ENCODE assay signal across 14 mouse cellular contexts in genomic region chr4:104891708-104892107, GRCm38 (mm10). TPM values are rescaled to one million over a fixed set of nuclear protein-coding genes. Genes with fewer than 3 reads are reported as not detected.
A peak's percentile ranks its signal among the peaks of the same experiment; 100 is the strongest.
DNase-seq lines count a peak whose midpoint lies in the region; ATAC-seq lines count a peak whose summit lies in the region.
"Had no signal": no experiment of that assay in that cellular context is flagged by ENCODE, and none has a peak within 500 bp of the region (broad histone marks: within the 10 kb centered on the region; RNA-seq: fewer than 3 reads in every experiment).

No protein-coding gene starts in this region.

- H3K27me3 ChIP-seq in heart, embryonic 10.5 days (ENCODE audit: insufficient read depth, poor library complexity, severe bottlenecking), result peaks cover 14% of the 10 kb centered on the region; the same call in 1 of the 2 replicates
- no peaks in the 10 kb centered on the region for H3K27me3 ChIP-seq in midbrain, embryonic 15.5 days (replicated peaks)

- no peaks in the 10 kb centered on the region for H3K9me3 ChIP-seq in heart, embryonic 10.5 days
- no peaks in the 10 kb centered on the region for H3K9me3 ChIP-seq in midbrain, embryonic 15.5 days
- H3K9me3 ChIP-seq: limb, embryonic 15.5 days; neural tube, embryonic 15.5 days had no signal

- no peak overlapping the region for H3K4me2 ChIP-seq in midbrain, embryonic 15.5 days
- H3K4me2 ChIP-seq: limb, embryonic 15.5 days; neural tube, embryonic 15.5 days had no signal

- no peak overlapping the region for H3K9ac ChIP-seq in midbrain, embryonic 15.5 days
- H3K9ac ChIP-seq: limb, embryonic 15.5 days; neural tube, embryonic 15.5 days had no signal

- H3K4me1 ChIP-seq in heart, embryonic 10.5 days, result no peaks in the 10 kb centered on the region
- peaks cover 29% of the 10 kb centered on the region for H3K4me1 ChIP-seq in midbrain, embryonic 15.5 days

- DNase-seq in heart, adult 18-20 months, result peak; percentile 14 to 36
- no peak for DNase-seq in heart, embryonic 10.5 days (ENCODE audit: low spot score)
- peak; percentile 30 for DNase-seq in urinary bladder, postnatal 25 days (ENCODE audit: low spot score)
- DNase-seq in urinary bladder, postnatal 10 days (ENCODE audit: low spot score), result no peak
- peak; percentile 53 to 75 for DNase-seq in kidney, adult 8-10 months
- DNase-seq in left cerebral cortex, adult 11 months (ENCODE audit: low spot score), result no peak
- DNase-seq: gastrocnemius, postnatal 14 days; lung, postnatal 14 days had no signal

- 71% methylated on average over 7 of the region's 7 CpGs for WGBS in heart, embryonic 10.5 days
- WGBS in midbrain, embryonic 15.5 days, result 88% methylated on average over 7 of the region's 7 CpGs

- H3K36me3 ChIP-seq in heart, embryonic 10.5 days, result no peaks in the 10 kb centered on the region
- H3K36me3 ChIP-seq in midbrain, embryonic 15.5 days (replicated peaks), result no peaks in the 10 kb centered on the region
- H3K36me3 ChIP-seq: limb, embryonic 15.5 days; neural tube, embryonic 15.5 days had no signal

- no peak overlapping the region for H3K27ac ChIP-seq in heart, embryonic 10.5 days
- no peak overlapping the region for H3K27ac ChIP-seq in midbrain, embryonic 15.5 days
- H3K27ac ChIP-seq: limb, embryonic 15.5 days; neural tube, embryonic 15.5 days had no signal

- H3K4me3 ChIP-seq in heart, embryonic 10.5 days, result no peak overlapping the region
- H3K4me3 ChIP-seq in midbrain, embryonic 15.5 days, result no peak overlapping the region
- H3K4me3 ChIP-seq: limb, embryonic 15.5 days; neural tube, embryonic 15.5 days had no signal

- no peak for ATAC-seq in midbrain, embryonic 15.5 days (replicated peaks)
- ATAC-seq: CD4-positive, CD25-positive, alpha-beta regulatory T cell, adult 4 months; midbrain, embryonic 16.5 days had no signal

RNA-seq across cellular contexts. Expression of gene C8a, which starts 15.5 kb away (rescaled TPM):
- total RNA-seq in heart, adult 18-20 months (2021), result not detected
- polyA plus RNA-seq in heart, embryonic 10.5 days (2016; fragmentation: Nextera tagmentation; extraction: Ambion mirVana), result 0.14 and 1.1 TPM in 2 replicates
- polyA plus RNA-seq in midbrain, embryonic 15.5 days (2015; fragmentation: Nextera tagmentation; extraction: Ambion mirVana), result not detected in 2 replicates
- total RNA-seq: gastrocnemius, postnatal 14 days; layer of hippocampus, postnatal 14 days had no signal
- polyA plus RNA-seq: CD4-positive, CD25-positive, alpha-beta regulatory T cell, adult 4 months; midbrain, embryonic 16.5 days had no signal

RNA-seq across cellular contexts. Expression of gene Fyb2, which starts 21.5 kb away (rescaled TPM):
- not detected for total RNA-seq in heart, adult 18-20 months (2021)
- polyA plus RNA-seq in heart, embryonic 10.5 days (2016; fragmentation: Nextera tagmentation; extraction: Ambion mirVana), result 0.10 and 0.24 TPM in 2 replicates
- 0.20 and 0.32 TPM in 2 replicates for polyA plus RNA-seq in midbrain, embryonic 15.5 days (2015; fragmentation: Nextera tagmentation; extraction: Ambion mirVana)
- polyA plus RNA-seq: CD4-positive, CD25-positive, alpha-beta regulatory T cell, adult 4 months had no signal

RNA-seq across cellular contexts. Expression of gene Gm17662, which starts 34.6 kb away (rescaled TPM):
- total RNA-seq in heart, adult 18-20 months (2021), result not detected
- polyA plus RNA-seq in heart, embryonic 10.5 days (2016; fragmentation: Nextera tagmentation; extraction: Ambion mirVana), result not detected in 2 replicates
- polyA plus RNA-seq in midbrain, embryonic 15.5 days (2015; fragmentation: Nextera tagmentation; extraction: Ambion mirVana), result not detected in 2 replicates
- total RNA-seq: gastrocnemius, postnatal 14 days; layer of hippocampus, postnatal 14 days had no signal
- polyA plus RNA-seq: CD4-positive, CD25-positive, alpha-beta regulatory T cell, adult 4 months; limb, embryonic 15.5 days; midbrain, embryonic 16.5 days; neural tube, embryonic 15.5 days had no signal

Comparison
In these comparisons a context has a peak if more than half of its experiments do, and no peak if none do; other contexts are left out.
1. DNase-seq: peak in heart, adult 18-20 months (2 of 2), urinary bladder, postnatal 25 days (single experiment) and kidney, adult 8-10 months (2 of 2); none in heart, embryonic 10.5 days (single experiment), urinary bladder, postnatal 10 days (single experiment) and left cerebral cortex, adult 11 months (single experiment).